Mouse (Mus musculus) midbrain, embryonic 13.5 days (tissue): ENCODE measurements at regions not wholly inside any gene's neighbourhood (a gene's known extent, or its start where the extent isn't known, plus 50 kb on each side); places are given as distances from the start of the nearest gene placed in this dataset.

Source experiments
- ATAC-seq: fragments of 200-750 bp; cut with Nextera tagmentation; 2 replicates; pipeline ENCODE4 v1.8.0; 2017; ENCODE audit warnings: mild to moderate bottlenecking, moderate TSS enrichment, moderate library complexity
- H3K27ac ChIP-seq: fragments of 300-500 bp; sonication (generic); 2 replicates; pipeline ENCODE4 v1.5.1; 2015; ENCODE audit warnings: inconsistent platforms, mild to moderate bottlenecking, moderate library complexity
- H3K27me3 ChIP-seq: fragments of 300-500 bp; sonication (generic); 2 replicates; pipeline ENCODE4 v1.6.1; 2015; ENCODE audit warnings: mild to moderate bottlenecking, inconsistent platforms
- H3K36me3 ChIP-seq: fragments of 300-500 bp; sonication (generic); 2 replicates; pipeline ENCODE4 v1.6.1; 2015; ENCODE audit warnings: mild to moderate bottlenecking, inconsistent platforms
- H3K4me1 ChIP-seq: fragments of 300-500 bp; sonication (generic); replicated peaks from 2 replicates; pipeline ENCODE4 v1.6.1; 2015; ENCODE audit warnings: inconsistent platforms
- H3K4me2 ChIP-seq: fragments of 300-500 bp; sonication (generic); replicated peaks from 2 replicates; pipeline ENCODE4 v1.6.1; 2015; ENCODE audit warnings: moderate library complexity, mild to moderate bottlenecking, inconsistent platforms
- H3K4me3 ChIP-seq: fragments of 300-500 bp; sonication (generic); replicated peaks from 2 replicates; pipeline ENCODE4 v1.5.1; 2015; ENCODE audit warnings: mild to moderate bottlenecking, inconsistent platforms
- H3K9ac ChIP-seq: fragments of 300-500 bp; sonication (generic); replicated peaks from 2 replicates; pipeline ENCODE4 v1.6.1; 2015; ENCODE audit warnings: mild to moderate bottlenecking, inconsistent platforms
- H3K9me3 ChIP-seq: fragments of 300-500 bp; sonication (generic); 2 replicates; pipeline ENCODE4 v1.6.1; 2016; ENCODE audit warnings: mild to moderate bottlenecking, inconsistent platforms
- WGBS: fragments of 180-500 bp; shearing (Covaris S2); methylation state at CpG from one replicate; pipeline ENCODE4 v1.1.7; 2015; 5-methylcytosine and 5-hydroxymethylcytosine counted together

DNA sequence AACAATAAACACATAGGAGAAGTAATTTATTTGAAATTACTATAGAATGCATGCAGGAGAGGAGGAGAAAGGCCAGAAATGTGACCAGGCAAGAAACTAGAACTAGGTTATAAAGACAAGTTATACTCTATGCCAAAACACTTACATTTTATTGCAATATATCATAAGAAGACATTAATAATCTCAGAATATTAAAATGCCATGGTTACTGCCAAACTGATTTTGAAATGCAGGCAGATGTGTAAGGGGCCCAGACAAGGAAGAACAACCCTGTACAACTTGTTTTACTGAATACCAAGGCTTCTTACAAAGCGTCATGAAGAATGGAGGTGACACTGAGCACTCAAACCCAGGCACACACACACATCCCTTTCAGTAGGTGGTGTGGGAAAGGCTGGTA is 68.9 kb upstream of the Ahr start:
- 87% methylated on average over 1 of the region's 1 CpGs for WGBS
- H3K9ac ChIP-seq: no peak overlapping the region

DNA sequence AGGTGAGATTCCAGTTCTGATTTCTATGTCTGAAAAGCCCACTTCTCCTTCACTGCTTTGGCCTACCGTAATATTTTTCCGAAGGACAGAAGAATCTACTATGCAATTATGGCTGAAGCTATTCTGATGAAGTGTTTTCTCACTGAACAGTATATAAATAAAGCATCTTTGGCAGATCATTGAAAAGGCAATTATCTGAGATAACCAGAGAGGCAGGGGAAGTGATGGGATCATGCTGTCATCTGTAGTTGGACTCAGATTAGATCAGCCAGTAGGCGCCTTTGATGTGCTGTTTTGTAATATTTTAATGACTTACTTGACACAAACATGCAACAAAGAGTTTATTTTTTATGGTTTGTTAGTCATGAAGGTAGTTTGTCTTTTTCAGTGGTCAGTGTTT is 67.8 kb upstream of the Ahr start:
- no peak for ATAC-seq
- H3K27me3 ChIP-seq: no peaks in the 10 kb centered on the region
- WGBS: 92% methylated on average over 3 of the region's 3 CpGs
- H3K4me1 ChIP-seq: no peaks in the 10 kb centered on the region
- no peaks in the 10 kb centered on the region for H3K36me3 ChIP-seq
- H3K4me3 ChIP-seq: no peak overlapping the region
- no peaks in the 10 kb centered on the region for H3K9me3 ChIP-seq
- H3K4me2 ChIP-seq: no peak overlapping the region
- no peak overlapping the region for H3K27ac ChIP-seq
- no peak overlapping the region for H3K9ac ChIP-seq

More for the DNA sequence above, 68.9 kb upstream of the Ahr start:
- Histone ChIP-seq H3K27ac (no peak overlapping the region), H3K4me2 (no peak overlapping the region), H3K27me3 (no peaks in the 10 kb centered on the region), H3K36me3 (no peaks in the 10 kb centered on the region), H3K4me1 (no peaks in the 10 kb centered on the region), H3K4me3 (no peak overlapping the region), H3K9me3 (no peaks in the 10 kb centered on the region)
- no peak for ATAC-seq

DNA sequence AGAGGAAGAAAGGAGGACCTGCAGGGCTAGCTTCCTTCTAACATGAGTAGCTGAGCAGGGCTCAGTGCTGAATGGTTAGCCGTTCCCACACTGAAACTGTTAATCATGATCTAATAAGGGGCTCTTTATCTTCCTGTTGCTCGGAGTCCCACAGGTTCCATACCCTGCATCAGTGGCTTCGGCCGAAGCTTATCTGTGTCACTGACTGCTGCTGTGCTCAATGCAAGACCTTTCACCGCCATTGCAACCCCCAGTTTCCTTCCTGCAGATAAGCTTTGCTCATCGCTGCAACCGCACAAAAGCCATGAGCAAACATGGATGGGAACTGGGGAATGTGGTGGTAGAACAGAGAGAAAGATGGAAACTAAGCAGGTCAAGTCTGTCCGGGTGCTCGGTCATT is 63.5 kb upstream of the Ahr start:
- H3K4me2 ChIP-seq: no peak overlapping the region
- no peaks in the 10 kb centered on the region for H3K4me1 ChIP-seq
- no peak overlapping the region for H3K9ac ChIP-seq
- H3K36me3 ChIP-seq: no peaks in the 10 kb centered on the region
- no peak overlapping the region for H3K4me3 ChIP-seq
- H3K27ac ChIP-seq: no peak overlapping the region
- no peaks in the 10 kb centered on the region for H3K27me3 ChIP-seq
- ATAC-seq: no peak
- WGBS: 91% methylated on average over 9 of the region's 9 CpGs
- no peaks in the 10 kb centered on the region for H3K9me3 ChIP-seq

DNA sequence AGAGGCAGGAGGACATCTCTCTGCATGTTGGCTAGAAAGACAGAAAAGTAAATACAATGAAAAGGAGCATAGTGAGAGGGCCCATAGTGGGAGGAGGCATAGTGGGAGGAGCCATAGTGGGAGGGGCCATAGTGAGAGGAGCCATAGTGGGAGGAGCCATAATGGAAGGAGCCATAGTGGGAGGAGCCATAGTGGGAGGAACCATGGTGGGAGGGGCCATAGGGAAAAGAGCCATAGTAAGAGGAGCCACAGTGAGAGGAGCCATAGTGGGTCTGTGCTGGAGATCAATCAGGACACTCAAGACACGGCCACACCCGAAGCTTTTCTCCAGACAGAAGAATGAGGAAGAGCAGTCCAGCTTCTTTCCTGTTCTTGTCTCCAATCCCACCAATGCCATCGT is 58.0 kb upstream of the Ahr start:
- H3K27ac ChIP-seq: no peak overlapping the region
- H3K4me3 ChIP-seq: no peak overlapping the region
- H3K27me3 ChIP-seq: no peaks in the 10 kb centered on the region
- H3K4me2 ChIP-seq: no peak overlapping the region
- no peak overlapping the region for H3K9ac ChIP-seq
- WGBS: 90% methylated on average over 3 of the region's 3 CpGs
- ATAC-seq: no peak
- no peaks in the 10 kb centered on the region for H3K9me3 ChIP-seq
- H3K36me3 ChIP-seq: no peaks in the 10 kb centered on the region
- H3K4me1 ChIP-seq: no peaks in the 10 kb centered on the region
